Comparison of ENCODE assay signal across 15 mouse cellular contexts in genomic region chr1:165687861-165688260, GRCm38 (mm10). TPM values are rescaled to one million over a fixed set of nuclear protein-coding genes. Genes with fewer than 3 reads are reported as not detected.
"Had no signal": no experiment of that assay in that cellular context is flagged by ENCODE, and none has a peak within 500 bp of the region (broad histone marks: within the 10 kb centered on the region; RNA-seq: fewer than 3 reads in every experiment).

No protein-coding gene starts in this region.

- H3K4me1 ChIP-seq: midbrain, embryonic 15.5 days had no signal

- H3K27ac ChIP-seq: limb, embryonic 10.5 days; liver, embryonic 15.5 days; macrophage; midbrain, embryonic 15.5 days; neural tube, embryonic 12.5 days had no signal

- H3K9me3 ChIP-seq: limb, embryonic 10.5 days; liver, embryonic 15.5 days; megakaryocyte, embryonic 14.5 days; midbrain, embryonic 15.5 days; neural tube, embryonic 12.5 days had no signal

- DNase-seq: kidney, postnatal 14 days; lung, adult 2 months; lung, postnatal 10 days; thymus, adult 18-20 months; thymus, postnatal 14 days had no signal

- H3K36me3 ChIP-seq: limb, embryonic 10.5 days; liver, embryonic 15.5 days; midbrain, embryonic 15.5 days; neural tube, embryonic 12.5 days had no signal

- H3K4me2 ChIP-seq: liver, embryonic 11.5 days; liver, embryonic 15.5 days; midbrain, embryonic 11.5 days; midbrain, embryonic 15.5 days; neural tube, embryonic 12.5 days had no signal

- H3K27me3 ChIP-seq: liver, embryonic 15.5 days; midbrain, embryonic 15.5 days; neural tube, embryonic 12.5 days had no signal

- H3K4me3 ChIP-seq: limb, embryonic 10.5 days; liver, embryonic 15.5 days; megakaryocyte, embryonic 14.5 days; midbrain, embryonic 15.5 days; neural tube, embryonic 12.5 days had no signal

- H3K9ac ChIP-seq: liver, embryonic 15.5 days; midbrain, embryonic 15.5 days; neural tube, embryonic 12.5 days had no signal

- ATAC-seq: midbrain, embryonic 15.5 days had no signal

RNA-seq across cellular contexts. Expression of gene Mpzl1, which starts 53.5 kb away (rescaled TPM):
- total RNA-seq: monocyte, adult 5-6 weeks; neutrophil, adult 5-6 weeks had no signal
